Comparison of ENCODE assay signal across 19 mouse cellular contexts in genomic region chr6:31123342-31123990, GRCm38 (mm10).
DNase-seq lines count a peak whose midpoint lies in the region; ATAC-seq and TF ChIP-seq lines count a peak whose summit lies in the region.
"Had no signal": no experiment of that assay in that cellular context is flagged by ENCODE, and none has a peak within 500 bp of the region (broad histone marks: within the 10 kb centered on the region; RNA-seq: fewer than 3 reads in every experiment).

No protein-coding gene starts in this region.

- peak overlapping the region; percentile 98 for H3K4me2 ChIP-seq in CH12.LX (ENCODE audit: insufficient read depth, low read depth, poor library complexity, severe bottlenecking)
- H3K4me2 ChIP-seq: hindbrain, embryonic 12.5 days; intestine, embryonic 15.5 days; kidney, embryonic 15.5 days; lung, embryonic 15.5 days had no signal

- dilution Hi-C loops in CH12.LX (cut with MboI; ENCODE audit: extremely low pct_ligation_motif_present, extremely low pct_unique_long_range_greater_than_20kb, low sequenced_read_pairs), result no loop called here

- no peak for TF ChIP-seq CTCF in layer of hippocampus, adult 2 months (conservative IDR thresholded peaks at IDR 0.05)
- no peak for TF ChIP-seq CTCF in CH12.LX (conservative IDR thresholded peaks at IDR 0.05 in 1 of 2, IDR thresholded peaks at IDR 0.05 in 1 of 2; ENCODE audit: low read depth in 2 of 2, low read length in 2 of 2)

- H3K27me3 ChIP-seq in CH12.LX (replicated peaks), result no peaks in the 10 kb centered on the region
- H3K27me3 ChIP-seq: hindbrain, embryonic 12.5 days; intestine, embryonic 15.5 days; kidney, embryonic 15.5 days; lung, embryonic 15.5 days had no signal

- TF ChIP-seq RAD21 in CH12.LX (IDR thresholded peaks at IDR 0.05; ENCODE audit: low read depth, low read length), result no peak

- DNase-seq in layer of hippocampus, adult 2 months (ENCODE audit: low spot score in 2 of 2), result no peak
- DNase-seq in layer of hippocampus, adult 8-10 months (ENCODE audit: low spot score in 2 of 2), result no peak
- DNase-seq in CH12.LX (ENCODE audit: extremely low read depth), result peak; percentile 56
- peak; percentile 54 for DNase-seq in induced T-regulatory cell, adult 2 months (ENCODE audit: low read depth)
- DNase-seq in right cerebral cortex, postnatal 25 days, result no peak
- no peak for DNase-seq in left cerebral cortex, adult 8-10 months (ENCODE audit: low spot score in 2 of 2)
- DNase-seq in frontal cortex, postnatal 25 days (ENCODE audit: low spot score in 2 of 2), result no peak
- DNase-seq: cerebellum, postnatal 36 days; heart, postnatal 10 days; right cerebral cortex, postnatal 14 days; thymus, adult 18-20 months had no signal

- TF ChIP-seq POLR2A in CH12.LX (IDR thresholded peaks at IDR 0.05; ENCODE audit: low read depth, low read length), result peak; percentile 45; the same call in 1 of the 2 replicates

- no peaks in the 10 kb centered on the region for H3K9me3 ChIP-seq in CH12.LX (replicated peaks; ENCODE audit: low read length)
- H3K9me3 ChIP-seq: hindbrain, embryonic 12.5 days; intestine, embryonic 15.5 days; kidney, embryonic 15.5 days; lung, embryonic 15.5 days had no signal

- ATAC-seq in monocyte, adult 5-6 weeks (replicated peaks; ENCODE audit: insufficient number of reproducible peaks, low FRiP score, low TSS enrichment, poor library complexity, severe bottlenecking), result peak; percentile 15; the same call in 1 of the 2 replicates
- ATAC-seq: forebrain, embryonic 14.5 days; intestine, embryonic 15.5 days had no signal

- H3K4me1 ChIP-seq in CH12.LX (ENCODE audit: control insufficient read depth in 1 of 2, insufficient read depth in 2 of 2), result peaks cover 20 to 60% of the 10 kb centered on the region in 2 experiments
- H3K4me1 ChIP-seq: intestine, embryonic 15.5 days; lung, embryonic 15.5 days had no signal

- TF ChIP-seq EP300 in CH12.LX (IDR thresholded peaks at IDR 0.05; ENCODE audit: low read length), result peak; percentile 13; the same call in 1 of the 2 replicates

- H3K27ac ChIP-seq in layer of hippocampus, adult 2 months, result peak overlapping the region; percentile 57; the same call in 1 of the 2 replicates
- H3K27ac ChIP-seq in CH12.LX (ENCODE audit: insufficient read depth, low read depth), result peak overlapping the region; percentile 89
- H3K27ac ChIP-seq: heart, adult 2 months; hindbrain, embryonic 12.5 days; intestine, embryonic 15.5 days; kidney, embryonic 15.5 days; left cerebral cortex, adult 2 months; lung, embryonic 15.5 days had no signal

- in situ Hi-C loops in CH12.LX (cut with MboI; ENCODE audit: low pct_ligation_motif_present, low pct_unique_long_range_greater_than_20kb, low sequenced_read_pairs), result no loop called here

- peaks cover 22 to 36% of the 10 kb centered on the region in 2 experiments for H3K36me3 ChIP-seq in CH12.LX (replicated peaks in 1 of 2; ENCODE audit: control insufficient read depth in 1 of 2, insufficient read depth in 1 of 2, low read length in 1 of 2)
- H3K36me3 ChIP-seq: hindbrain, embryonic 12.5 days; intestine, embryonic 15.5 days; kidney, embryonic 15.5 days; lung, embryonic 15.5 days had no signal

- H3K4me3 ChIP-seq in layer of hippocampus, adult 2 months, result no peak overlapping the region
- H3K4me3 ChIP-seq in CH12.LX (replicated peaks in 1 of 3; ENCODE audit: low read depth in 2 of 3, low read length in 2 of 3, poor library complexity in 1 of 3), result peak overlapping the region; percentile 56 to 78 (median 74)
- H3K4me3 ChIP-seq: heart, adult 2 months; hindbrain, embryonic 12.5 days; intestine, embryonic 15.5 days; kidney, embryonic 15.5 days; left cerebral cortex, adult 2 months; lung, embryonic 15.5 days had no signal

- H3K79me2 ChIP-seq in CH12.LX (replicated peaks; ENCODE audit: control insufficient read depth, extremely low read depth, insufficient read depth, poor library complexity, severe bottlenecking), result peaks cover 67% of the 10 kb centered on the region

- H3K9ac ChIP-seq in CH12.LX (ENCODE audit: insufficient read depth, low read depth), result peak overlapping the region; percentile 97
- H3K9ac ChIP-seq: hindbrain, embryonic 12.5 days; intestine, embryonic 15.5 days; kidney, embryonic 15.5 days; lung, embryonic 15.5 days had no signal

TF ChIP-seq in CH12.LX, 34 proteins besides CTCF, POLR2A, EP300 and RAD21:
- no peak for TF ChIP-seq NRF1 (IDR thresholded peaks at IDR 0.05; ENCODE audit: low read depth, low read length)
- TF ChIP-seq RCOR1 (conservative IDR thresholded peaks at IDR 0.05; ENCODE audit: low read depth, low read length), result no peak
- TF ChIP-seq MEF2A (IDR thresholded peaks at IDR 0.05; ENCODE audit: borderline replicate concordance, low read depth, low read length), result peak; percentile 30; the same call in 1 of the 2 replicates
- 0 out of 2 replicates have a peak, but pooled peaks have one; percentile 73 for TF ChIP-seq MYC (IDR thresholded peaks at IDR 0.05; ENCODE audit: low read depth, low read length)
- TF ChIP-seq ZNF384 (IDR thresholded peaks at IDR 0.05; ENCODE audit: low read depth, low read length), result no peak
- TF ChIP-seq TCF12 (IDR thresholded peaks at IDR 0.05; ENCODE audit: low read depth, low read length), result peak; percentile 43; the same call in 1 of the 2 replicates
- TF ChIP-seq BHLHE40 (IDR thresholded peaks at IDR 0.05; ENCODE audit: low read depth, low read length), result peak; percentile 42
- TF ChIP-seq JUND (conservative IDR thresholded peaks at IDR 0.05; ENCODE audit: low read depth, low read length), result 0 out of 2 replicates have a peak, but pooled peaks have one; percentile 12
- peak; percentile 74 for TF ChIP-seq MAX (IDR thresholded peaks at IDR 0.05; ENCODE audit: low read length)
- 0 out of 2 replicates have a peak, but pooled peaks have one; percentile 9 for TF ChIP-seq ZMIZ1 (IDR thresholded peaks at IDR 0.05; ENCODE audit: low read depth, low read length)
- peak; percentile 68; the same call in 1 of the 2 replicates for TF ChIP-seq SIN3A (IDR thresholded peaks at IDR 0.05; ENCODE audit: low read length)
- no peak for TF ChIP-seq ZKSCAN1 (IDR thresholded peaks at IDR 0.05; ENCODE audit: borderline replicate concordance, low read depth, low read length)
- peak; percentile 77 for TF ChIP-seq IRF4 (IDR thresholded peaks at IDR 0.05; ENCODE audit: low read depth, low read length)
- no peak for TF ChIP-seq UBTF (IDR thresholded peaks at IDR 0.05; ENCODE audit: low read depth, low read length)
- no peak for TF ChIP-seq PAX5 (IDR thresholded peaks at IDR 0.05; ENCODE audit: low read length)
- TF ChIP-seq NELFE (IDR thresholded peaks at IDR 0.05; ENCODE audit: low read depth, low read length), result no peak
- 0 out of 2 replicates have a peak, but pooled peaks have one; percentile 21 for TF ChIP-seq MAZ (IDR thresholded peaks at IDR 0.05; ENCODE audit: low read depth, low read length)

Comparison
In these comparisons a context has a peak if more than half of its experiments do, and no peak if none do; other contexts are left out.
1. DNase-seq: peak in CH12.LX (single experiment) and induced T-regulatory cell, adult 2 months (single experiment); none in layer of hippocampus, adult 2 months (0 of 2), layer of hippocampus, adult 8-10 months (0 of 2), right cerebral cortex, postnatal 25 days (single experiment), left cerebral cortex, adult 8-10 months (0 of 2) and frontal cortex, postnatal 25 days (0 of 2).